Mouse (Mus musculus): ENCODE results near the gene Fam83e. TPM values are rescaled to one million over a fixed set of nuclear protein-coding genes. Genes with fewer than 3 reads are reported as not detected.

Fam83e gene
- polyA plus RNA-seq, 1 experiment: 2.7 TPM

GRCm38 (mm10) chr7:45715090-45715708 is 5.8 kb upstream of the Fam83e start, which contains the start of gene Rpl18:
Gene Rpl18, plus strand, starts transcription at chr7:45715457.
- no peak for DNase-seq (ENCODE audit: low read depth)

- no peak for DNase-seq (ENCODE audit: low read depth)
Observed at GRCm38 (mm10) chr7:45715741-45716459, 5.1 kb upstream of the Fam83e start.

- DNase-seq (ENCODE audit: low read depth): no peak
Observed at GRCm38 (mm10) chr7:45716460-45716857, 4.6 kb upstream of the Fam83e start.

- DNase-seq (ENCODE audit: low read depth): no peak
Observed at GRCm38 (mm10) chr7:45716952-45717917, 3.8 kb upstream of the Fam83e start.

GRCm38 (mm10) chr7:45717918-45718297 is 3.1 kb upstream of the Fam83e start, which contains the start of gene Sphk2:
Gene Sphk2, minus strand, starts transcription at chr7:45718002.
- no peak for DNase-seq (ENCODE audit: low read depth)

- DNase-seq (ENCODE audit: low read depth): no peak
Observed at GRCm38 (mm10) chr7:45718331-45718730, 2.7 kb upstream of the Fam83e start.

GRCm38 (mm10) chr7:45719180-45719579 is 1.8 kb upstream of the Fam83e start:
- DNase-seq (ENCODE audit: low read depth): no peak

GRCm38 (mm10) chr7:45719738-45720412 is 1.1 kb upstream of the Fam83e start:
- DNase-seq (ENCODE audit: low read depth): no peak

GRCm38 (mm10) chr7:45721234-45721571 is 191 bp downstream of the Fam83e start:
- DNase-seq (ENCODE audit: low read depth): no peak

GRCm38 (mm10) chr7:45721642-45722347 is 783 bp downstream of the Fam83e start:
- DNase-seq (ENCODE audit: low read depth): no peak

- DNase-seq (ENCODE audit: low read depth): no peak
Observed at GRCm38 (mm10) chr7:45722348-45722713, 1.3 kb downstream of the Fam83e start.

GRCm38 (mm10) chr7:45723301-45723700 is 2.3 kb downstream of the Fam83e start:
- DNase-seq (ENCODE audit: low read depth): no peak

- DNase-seq (ENCODE audit: low read depth): no peak
Observed at GRCm38 (mm10) chr7:45723781-45724180, 2.8 kb downstream of the Fam83e start.

GRCm38 (mm10) chr7:45725151-45725550 is 4.1 kb downstream of the Fam83e start:
- DNase-seq (ENCODE audit: low read depth): no peak

- no peak for DNase-seq (ENCODE audit: low read depth)
Observed at GRCm38 (mm10) chr7:45725713-45726112, 4.7 kb downstream of the Fam83e start, which contains the start of gene Spaca4. Gene Spaca4, minus strand, starts transcription at chr7:45725813.

GRCm38 (mm10) chr7:45726419-45726818 is 5.4 kb downstream of the Fam83e start:
- DNase-seq (ENCODE audit: low read depth): no peak

GRCm38 (mm10) chr7:45727625-45728024 is 6.6 kb downstream of the Fam83e start:
- no peak for DNase-seq (ENCODE audit: low read depth)

GRCm38 (mm10) chr7:45730727-45731431 is 9.9 kb downstream of the Fam83e start:
- no peak for DNase-seq (ENCODE audit: low read depth)

GRCm38 (mm10) chr7:45733477-45733876 is 12.5 kb downstream of the Fam83e start:
- no peak for DNase-seq (ENCODE audit: low read depth)

GRCm38 (mm10) chr7:45739162-45739763 is 18.3 kb downstream of the Fam83e start:
- no peak for DNase-seq (ENCODE audit: low read depth)
